Comparison of ENCODE assay signal across 22 mouse cellular contexts in genomic region chr4:25473026-25473425, GRCm38 (mm10).
DNase-seq lines count a peak whose midpoint lies in the region; ATAC-seq and TF ChIP-seq lines count a peak whose summit lies in the region.
"Had no signal": no experiment of that assay in that cellular context is flagged by ENCODE, and none has a peak within 500 bp of the region (broad histone marks: within the 10 kb centered on the region; RNA-seq: fewer than 3 reads in every experiment).

No protein-coding gene starts in this region.

- peak; percentile 34 for DNase-seq in kidney, adult 2 months
- DNase-seq in kidney, adult 9 months: peak; percentile 19
- DNase-seq in kidney, postnatal 14 days: no peak
- peak; percentile 8 for DNase-seq in kidney, postnatal 10 days
- no peak for DNase-seq in kidney, adult 18-20 months
- DNase-seq in kidney, postnatal 36 days: peak; percentile 6 to 51
- DNase-seq in kidney, postnatal 4 days: no peak
- DNase-seq: adrenal gland, adult 2 months; adrenal gland, adult 8-10 months; adrenal gland, postnatal 10 days; adrenal gland, postnatal 14 days; adrenal gland, postnatal 25 days; adrenal gland, postnatal 36 days; B cell, adult 2 months; cerebellum, adult 11 months; cerebellum, adult 11-12 months had no signal

- H3K27me3 ChIP-seq in kidney, adult 2 months (replicated peaks; ENCODE audit: control insufficient read depth, insufficient read depth, low read length): no peaks in the 10 kb centered on the region
- no peaks in the 10 kb centered on the region for H3K27me3 ChIP-seq in kidney, embryonic 15.5 days
- H3K27me3 ChIP-seq: CH12.LX, Patski had no signal

- no peak overlapping the region for H3K27ac ChIP-seq in kidney, adult 2 months (ENCODE audit: insufficient read depth, low read depth, low read length)
- H3K27ac ChIP-seq in kidney, embryonic 15.5 days: no peak overlapping the region

- no peaks in the 10 kb centered on the region for H3K9me3 ChIP-seq in kidney, embryonic 15.5 days (replicated peaks)
- H3K9me3 ChIP-seq: G1E had no signal

- no peak for TF ChIP-seq POLR2A in kidney, adult 2 months (IDR thresholded peaks at IDR 0.05; ENCODE audit: low read depth, low read length)

- H3K4me1 ChIP-seq in kidney, adult 2 months (ENCODE audit: control insufficient read depth, insufficient read depth, low read length): no peaks in the 10 kb centered on the region
- no peaks in the 10 kb centered on the region for H3K4me1 ChIP-seq in kidney, embryonic 15.5 days

- H3K36me3 ChIP-seq in kidney, adult 2 months (ENCODE audit: control insufficient read depth, insufficient read depth, low read length): no peaks in the 10 kb centered on the region
- H3K36me3 ChIP-seq in kidney, embryonic 15.5 days: no peaks in the 10 kb centered on the region
- H3K36me3 ChIP-seq: G1E had no signal

- ATAC-seq in kidney, embryonic 15.5 days (replicated peaks; ENCODE audit: low FRiP score): no peak
- ATAC-seq: activated CD4-positive, CD25-positive, alpha-beta regulatory T cell, adult 4 months; CD4-positive, CD25-positive, alpha-beta regulatory T cell, adult 4 months; Patski had no signal

- H3K4me3 ChIP-seq in kidney, adult 2 months (ENCODE audit: insufficient read depth, low read depth, low read length): no peak overlapping the region
- no peak overlapping the region for H3K4me3 ChIP-seq in kidney, embryonic 15.5 days (replicated peaks)

- no peak overlapping the region for H3K9ac ChIP-seq in kidney, embryonic 15.5 days

- no peak overlapping the region for H3K4me2 ChIP-seq in kidney, embryonic 15.5 days

- TF ChIP-seq CTCF in kidney, adult 2 months (conservative IDR thresholded peaks at IDR 0.05; ENCODE audit: insufficient read depth, insufficient read length, low read depth, low read length): no peak

Comparison
In these comparisons a context has a peak if more than half of its experiments do, and no peak if none do; other contexts are left out.
1. DNase-seq: peak in kidney, adult 2 months (single experiment), kidney, adult 9 months (single experiment), kidney, postnatal 10 days (single experiment) and kidney, postnatal 36 days (2 of 2); none in kidney, postnatal 14 days (single experiment), kidney, adult 18-20 months (single experiment) and kidney, postnatal 4 days (0 of 2).